Mouse (Mus musculus) thymus, adult 2 months (tissue): ENCODE results near the gene Ahdc1.

ENCODE experiments used
- CTCF ChIP-seq: fragments of 200-500 bp; IDR thresholded peaks from 2 replicates; pipeline ENCODE4 v1.5.1; 2012; ENCODE audit warnings: mild to moderate bottlenecking, control low read depth, low read length, moderate library complexity, borderline replicate concordance; ENCODE audit not compliant: control insufficient read depth, poor library complexity, insufficient read depth; ENCODE audit errors: extremely low read depth
- POLR2A ChIP-seq: fragments of 200-500 bp; IDR thresholded peaks from 2 replicates; pipeline ENCODE4 v1.6.1; 2012; ENCODE audit warnings: mild to moderate bottlenecking, low read length, control low read depth, moderate library complexity; ENCODE audit not compliant: control insufficient read depth, poor library complexity, insufficient read depth; ENCODE audit errors: extremely low read depth

- TF ChIP-seq CTCF, result no peak
- TF ChIP-seq POLR2A, result no peak
Observed at GRCm38 (mm10) chr4:133021181-133021671, 10.2 kb downstream of the Ahdc1 start.
